Mouse (Mus musculus): ENCODE results near the gene Adamtsl1. TPM values are rescaled to one million over a fixed set of nuclear protein-coding genes. Genes with fewer than 3 reads are reported as not detected.

Adamtsl1 gene
- total and polyA plus RNA-seq, 2 experiments from 2014 or later = 4.2 to 12.6 TPM

DNA sequence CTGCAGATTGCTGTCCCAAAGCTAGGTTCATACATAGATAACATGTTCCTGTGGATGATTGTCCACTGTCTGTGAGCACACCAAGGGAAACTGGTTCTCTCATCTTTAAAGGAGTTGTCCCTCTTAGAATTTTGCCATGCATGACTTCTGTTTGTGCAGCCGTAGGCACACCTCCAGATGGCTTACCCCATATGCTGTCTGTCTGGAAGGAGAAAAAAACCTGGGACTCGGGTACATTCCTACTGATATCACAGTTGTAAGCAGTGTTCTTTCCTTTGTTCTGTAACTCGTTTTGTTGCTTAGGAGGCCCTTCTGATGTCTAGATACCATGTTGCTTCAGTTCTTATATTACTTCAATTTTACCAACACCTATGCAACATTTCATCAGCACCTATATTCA, 563.9 kb downstream of the Adamtsl1 start:
- 43% methylated on average over 3 of the region's 3 CpGs for WGBS
- DNase-seq = peak; percentile 22
- H3K9ac ChIP-seq = no peak overlapping the region
- peak; percentile 27; the same call in 1 of the 2 replicates for ATAC-seq
- no peak for TF ChIP-seq CTCF (IDR thresholded peaks at IDR 0.05; ENCODE audit: low read depth)
- no peaks in the 10 kb centered on the region for H3K4me1 ChIP-seq (ENCODE audit: insufficient read depth)
- H3K27me3 ChIP-seq (ENCODE audit: insufficient read depth, low read length) = no peaks in the 10 kb centered on the region
- no peak overlapping the region for H3K27ac ChIP-seq (ENCODE audit: low read depth, low read length)
- H3K4me2 ChIP-seq (ENCODE audit: low read depth) = no peak overlapping the region
- no peaks in the 10 kb centered on the region for H3K9me3 ChIP-seq (ENCODE audit: low read length)
- H3K36me3 ChIP-seq (ENCODE audit: insufficient read depth) = no peaks in the 10 kb centered on the region
- no peak overlapping the region for H3K4me3 ChIP-seq (ENCODE audit: low read depth, low read length)

GRCm38 (mm10) chr4:86087508-86087907, 573.5 kb downstream of the Adamtsl1 start:
- no peaks in the 10 kb centered on the region for H3K9me3 ChIP-seq (ENCODE audit: low read length)
- TF ChIP-seq CTCF (IDR thresholded peaks at IDR 0.05; ENCODE audit: low read depth) = no peak
- no peaks in the 10 kb centered on the region for H3K4me1 ChIP-seq (ENCODE audit: insufficient read depth)
- H3K4me3 ChIP-seq (ENCODE audit: low read depth, low read length) = no peak overlapping the region
- ATAC-seq = no peak
- H3K27ac ChIP-seq (ENCODE audit: low read depth, low read length) = no peak overlapping the region
- no peaks in the 10 kb centered on the region for H3K27me3 ChIP-seq (ENCODE audit: insufficient read depth, low read length)
- 88% methylated on average over 5 of the region's 5 CpGs for WGBS
- H3K36me3 ChIP-seq (ENCODE audit: insufficient read depth) = no peaks in the 10 kb centered on the region
- H3K9ac ChIP-seq = no peak overlapping the region
- DNase-seq = no peak
- no peak overlapping the region for H3K4me2 ChIP-seq (ENCODE audit: low read depth)

DNA sequence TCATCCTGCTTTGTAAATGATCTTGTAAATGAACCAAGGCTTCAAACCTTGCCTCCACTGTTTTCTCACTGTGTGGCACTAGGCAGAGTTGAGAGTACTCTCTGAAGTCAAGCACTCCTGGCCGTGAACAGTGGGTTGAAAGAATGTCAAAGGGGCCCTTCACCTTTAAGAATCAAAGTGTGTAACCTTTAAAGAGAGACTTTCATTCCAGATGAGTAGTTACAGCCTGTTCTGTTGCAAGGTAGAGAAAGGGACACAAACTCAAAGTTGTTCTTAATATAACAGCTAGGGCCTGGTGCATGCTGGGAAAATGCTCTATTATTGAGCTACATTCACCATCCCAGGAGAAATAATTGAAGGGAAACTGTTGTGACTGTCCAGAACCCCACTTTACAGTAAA, 589.2 kb downstream of the Adamtsl1 start:
- no peak overlapping the region for H3K4me2 ChIP-seq (ENCODE audit: low read depth)
- H3K36me3 ChIP-seq (ENCODE audit: insufficient read depth) = no peaks in the 10 kb centered on the region
- no peak for DNase-seq
- no peak overlapping the region for H3K9ac ChIP-seq
- H3K4me1 ChIP-seq (ENCODE audit: insufficient read depth) = no peaks in the 10 kb centered on the region
- ATAC-seq = no peak
- no peaks in the 10 kb centered on the region for H3K9me3 ChIP-seq (ENCODE audit: low read length)
- 63% methylated on average over 1 of the region's 1 CpGs for WGBS
- H3K27me3 ChIP-seq (ENCODE audit: insufficient read depth, low read length) = no peaks in the 10 kb centered on the region
- H3K27ac ChIP-seq (ENCODE audit: low read depth, low read length) = no peak overlapping the region
- no peak for TF ChIP-seq CTCF (IDR thresholded peaks at IDR 0.05; ENCODE audit: low read depth)
- H3K4me3 ChIP-seq (ENCODE audit: low read depth, low read length) = no peak overlapping the region

- H3K27me3 ChIP-seq (ENCODE audit: insufficient read depth, low read length) = no peaks in the 10 kb centered on the region
- no peak overlapping the region for H3K9ac ChIP-seq
- H3K4me1 ChIP-seq (ENCODE audit: insufficient read depth) = no peaks in the 10 kb centered on the region
- no peak overlapping the region for H3K27ac ChIP-seq (ENCODE audit: low read depth, low read length)
- DNase-seq = no peak
- no peaks in the 10 kb centered on the region for H3K9me3 ChIP-seq (ENCODE audit: low read length)
- H3K4me2 ChIP-seq (ENCODE audit: low read depth) = no peak overlapping the region
- no peak overlapping the region for H3K4me3 ChIP-seq (ENCODE audit: low read depth, low read length)
- WGBS = 78% methylated on average over 4 of the region's 4 CpGs
- no peak for ATAC-seq
- H3K36me3 ChIP-seq (ENCODE audit: insufficient read depth) = no peaks in the 10 kb centered on the region
- TF ChIP-seq CTCF (IDR thresholded peaks at IDR 0.05; ENCODE audit: low read depth) = no peak
Observed at GRCm38 (mm10) chr4:86108325-86108724, 594.4 kb downstream of the Adamtsl1 start.

DNA sequence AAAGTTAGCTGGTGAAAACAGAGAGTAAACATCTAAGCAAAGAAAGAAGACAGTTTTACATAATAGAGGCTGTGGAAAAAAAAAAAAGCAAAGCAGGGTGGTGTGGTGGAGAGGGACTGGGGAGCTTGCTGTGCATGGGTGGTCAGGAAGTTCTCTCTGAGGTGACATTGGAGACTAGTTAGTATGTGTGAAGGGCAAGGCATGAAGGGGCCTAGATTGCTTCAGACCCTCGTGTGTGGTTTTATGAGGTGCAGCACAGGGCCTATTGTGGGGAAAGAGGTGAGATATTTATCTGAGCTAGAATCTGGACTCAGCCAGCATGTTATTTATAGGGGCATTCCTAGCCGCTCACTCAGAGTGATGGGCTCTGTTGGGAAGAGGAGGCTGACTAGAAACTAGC, 605.1 kb downstream of the Adamtsl1 start:
- 78% methylated on average over 2 of the region's 2 CpGs for WGBS
- no peak for ATAC-seq
- TF ChIP-seq CTCF (IDR thresholded peaks at IDR 0.05; ENCODE audit: low read depth) = no peak
- Histone ChIP-seq H3K36me3 (ENCODE audit: insufficient read depth) (no peaks in the 10 kb centered on the region), H3K27me3 (ENCODE audit: insufficient read depth, low read length) (no peaks in the 10 kb centered on the region), H3K4me2 (ENCODE audit: low read depth) (no peak overlapping the region), H3K9ac (no peak overlapping the region), H3K27ac (ENCODE audit: low read depth, low read length) (no peak overlapping the region), H3K9me3 (ENCODE audit: low read length) (no peaks in the 10 kb centered on the region), H3K4me3 (ENCODE audit: low read depth, low read length) (no peak overlapping the region), H3K4me1 (ENCODE audit: insufficient read depth) (no peaks in the 10 kb centered on the region)
- DNase-seq = no peak

GRCm38 (mm10) chr4:86122431-86122830, 608.5 kb downstream of the Adamtsl1 start:
- ATAC-seq (no peak), DNase-seq (no peak)
- H3K4me3 ChIP-seq (ENCODE audit: low read depth, low read length) = no peak overlapping the region
- no peaks in the 10 kb centered on the region for H3K9me3 ChIP-seq (ENCODE audit: low read length)
- WGBS = 56% methylated on average over 5 of the region's 5 CpGs
- H3K9ac ChIP-seq = no peak overlapping the region
- H3K27ac ChIP-seq (ENCODE audit: low read depth, low read length) = no peak overlapping the region
- no peak overlapping the region for H3K4me2 ChIP-seq (ENCODE audit: low read depth)
- no peaks in the 10 kb centered on the region for H3K4me1 ChIP-seq (ENCODE audit: insufficient read depth)
- H3K36me3 ChIP-seq (ENCODE audit: insufficient read depth) = no peaks in the 10 kb centered on the region
- no peaks in the 10 kb centered on the region for H3K27me3 ChIP-seq (ENCODE audit: insufficient read depth, low read length)
- no peak for TF ChIP-seq CTCF (IDR thresholded peaks at IDR 0.05; ENCODE audit: low read depth)

- Histone ChIP-seq H3K4me1 (ENCODE audit: insufficient read depth) (no peaks in the 10 kb centered on the region), H3K27ac (ENCODE audit: low read depth, low read length) (no peak overlapping the region), H3K9me3 (ENCODE audit: low read length) (no peaks in the 10 kb centered on the region), H3K4me3 (ENCODE audit: low read depth, low read length) (no peak overlapping the region), H3K9ac (no peak overlapping the region), H3K36me3 (ENCODE audit: insufficient read depth) (no peaks in the 10 kb centered on the region), H3K4me2 (ENCODE audit: low read depth) (no peak overlapping the region), H3K27me3 (ENCODE audit: insufficient read depth, low read length) (no peaks in the 10 kb centered on the region)
- no peak for TF ChIP-seq CTCF (IDR thresholded peaks at IDR 0.05; ENCODE audit: low read depth)
- WGBS = 49% methylated on average over 3 of the region's 3 CpGs
- peak; percentile 76 for ATAC-seq
- DNase-seq = peak; percentile 82
Observed at GRCm38 (mm10) chr4:86124374-86124773, 610.4 kb downstream of the Adamtsl1 start.

GRCm38 (mm10) chr4:86126636-86127035, 612.7 kb downstream of the Adamtsl1 start:
- Histone ChIP-seq H3K4me2 (ENCODE audit: low read depth) (no peak overlapping the region), H3K9me3 (ENCODE audit: low read length) (no peaks in the 10 kb centered on the region), H3K36me3 (ENCODE audit: insufficient read depth) (no peaks in the 10 kb centered on the region), H3K27ac (ENCODE audit: low read depth, low read length) (no peak overlapping the region), H3K9ac (no peak overlapping the region), H3K27me3 (ENCODE audit: insufficient read depth, low read length) (no peaks in the 10 kb centered on the region), H3K4me3 (ENCODE audit: low read depth, low read length) (no peak overlapping the region), H3K4me1 (ENCODE audit: insufficient read depth) (no peaks in the 10 kb centered on the region)
- ATAC-seq (no peak), DNase-seq (no peak)
- 84% methylated on average over 2 of the region's 2 CpGs for WGBS
- no peak for TF ChIP-seq CTCF (IDR thresholded peaks at IDR 0.05; ENCODE audit: low read depth)

All from forebrain, postnatal 0 days (tissue).